9 mouse cellular contexts compared by ENCODE assay signal in the genomic region with DNA sequence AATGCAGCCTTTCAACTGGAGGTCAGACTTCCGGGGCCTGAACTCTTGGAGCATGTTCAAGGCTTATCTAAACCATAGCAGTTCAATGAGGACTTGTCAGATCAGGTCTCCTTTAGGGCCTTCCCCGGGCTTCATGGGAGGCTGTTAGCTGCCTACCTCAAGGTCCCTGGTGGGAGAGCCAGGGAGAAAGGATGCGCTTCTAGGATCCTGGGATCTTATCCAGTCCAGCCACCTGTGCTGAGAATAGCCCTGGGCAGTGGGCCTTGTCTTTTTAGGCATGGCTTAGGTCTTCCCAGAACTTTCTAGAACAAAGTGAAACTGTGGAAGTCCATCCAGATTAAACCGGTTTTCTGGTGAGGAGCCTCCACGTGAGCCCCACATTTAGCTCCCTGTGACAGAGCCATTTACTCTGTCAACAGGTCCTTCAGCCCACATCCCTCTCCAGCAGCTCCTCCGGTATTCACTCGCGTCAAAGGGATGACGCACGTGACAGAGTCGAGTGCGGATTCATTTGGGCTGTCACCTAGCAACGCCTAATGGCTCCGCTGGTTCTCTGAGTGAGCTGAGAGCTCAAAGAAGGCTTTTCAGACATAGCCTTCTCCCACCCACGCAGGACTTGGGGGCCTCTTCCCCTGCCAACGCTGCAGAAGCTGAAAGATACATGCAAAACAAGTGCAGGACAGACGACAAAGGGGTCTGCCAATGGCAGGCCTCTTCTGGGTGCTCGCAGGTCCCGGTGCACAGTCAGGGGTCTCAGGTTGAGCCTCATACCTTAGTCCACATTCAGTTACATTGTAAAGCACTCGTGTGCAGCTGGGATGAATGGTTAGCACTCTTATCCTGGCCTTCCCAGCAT. TPM values are rescaled to one million over a fixed set of nuclear protein-coding genes. Genes with fewer than 3 reads are reported as not detected.
A peak's percentile ranks its signal among the peaks of the same experiment; 100 is the strongest.
DNase-seq lines count a peak whose midpoint lies in the region; ATAC-seq lines count a peak whose summit lies in the region.
"Had no signal": no experiment of that assay in that cellular context is flagged by ENCODE, and none has a peak within 500 bp of the region (broad histone marks: within the 10 kb centered on the region; RNA-seq: fewer than 3 reads in every experiment).

No protein-coding gene starts in this region.

- no peaks in the 10 kb centered on the region for H3K27me3 ChIP-seq in forebrain, embryonic 13.5 days
- H3K27me3 ChIP-seq in hindbrain, embryonic 10.5 days (ENCODE audit: insufficient read depth, poor library complexity, severe bottlenecking), result no peaks in the 10 kb centered on the region
- H3K27me3 ChIP-seq: liver, embryonic 13.5 days had no signal

- peak overlapping the region; percentile 87 for H3K27ac ChIP-seq in forebrain, embryonic 13.5 days
- H3K27ac ChIP-seq in hindbrain, embryonic 10.5 days, result peak overlapping the region; percentile 84

- no peak overlapping the region for H3K4me3 ChIP-seq in forebrain, embryonic 13.5 days
- H3K4me3 ChIP-seq in hindbrain, embryonic 10.5 days, result 0 out of 2 replicates have a peak overlapping the region, but pooled peaks have one; percentile 21
- H3K4me3 ChIP-seq: liver, embryonic 13.5 days had no signal

- H3K4me2 ChIP-seq in forebrain, embryonic 13.5 days, result peak overlapping the region; percentile 42; the same call in 1 of the 2 replicates
- H3K4me2 ChIP-seq: liver, embryonic 13.5 days had no signal

- 19% methylated on average over 20 of the region's 20 CpGs for WGBS in forebrain, embryonic 13.5 days
- 46% methylated on average over 20 of the region's 20 CpGs for WGBS in hindbrain, embryonic 10.5 days

- intact Hi-C loops in left cerebral cortex, postnatal 4 days (cut with DNase I), result no loop called here

- ATAC-seq in forebrain, embryonic 13.5 days, result peak; percentile 96
- ATAC-seq in megakaryocyte progenitor cell, adult 5-6 weeks (replicated peaks; ENCODE audit: poor library complexity), result no peak

- peaks cover 35% of the 10 kb centered on the region for H3K4me1 ChIP-seq in forebrain, embryonic 13.5 days
- H3K4me1 ChIP-seq in hindbrain, embryonic 10.5 days (replicated peaks), result peaks cover 39% of the 10 kb centered on the region
- H3K4me1 ChIP-seq: liver, embryonic 13.5 days had no signal

- H3K9me3 ChIP-seq in forebrain, embryonic 13.5 days (replicated peaks), result no peaks in the 10 kb centered on the region
- no peaks in the 10 kb centered on the region for H3K9me3 ChIP-seq in hindbrain, embryonic 10.5 days
- H3K9me3 ChIP-seq: liver, embryonic 13.5 days had no signal

- DNase-seq in embryo, embryonic 10.5 days (ENCODE audit: low spot score), result peak; percentile 82
- DNase-seq in hindbrain, embryonic 10.5 days (ENCODE audit: low spot score), result peak; percentile 81
- DNase-seq in left cerebral cortex, postnatal 4 days, result peak; percentile 35
- DNase-seq in neural tube, embryonic 10.5 days (ENCODE audit: extremely low spot score, low spot score), result peak; percentile 63
- no peak for DNase-seq in thymus, postnatal 14 days
- DNase-seq in c-Kit-positive CD71-positive TER-119-positive erythroid progenitor cells, embryonic 14.5 days (ENCODE audit: low spot score), result no peak
- DNase-seq: liver, embryonic 13.5 days had no signal

- H3K9ac ChIP-seq in forebrain, embryonic 13.5 days, result no peak overlapping the region
- H3K9ac ChIP-seq: liver, embryonic 13.5 days had no signal

- H3K36me3 ChIP-seq in forebrain, embryonic 13.5 days (ENCODE audit: poor library complexity, severe bottlenecking), result no peaks in the 10 kb centered on the region
- no peaks in the 10 kb centered on the region for H3K36me3 ChIP-seq in hindbrain, embryonic 10.5 days
- H3K36me3 ChIP-seq: liver, embryonic 13.5 days had no signal

RNA-seq across cellular contexts. Expression of a gene that starts 4.5 kb away (rescaled TPM):
- polyA plus RNA-seq in forebrain, embryonic 13.5 days (2015; fragmentation: Nextera tagmentation; extraction: Ambion mirVana), result 3.4 and 3.6 TPM in 2 replicates
- polyA plus RNA-seq in hindbrain, embryonic 10.5 days (2016; fragmentation: Nextera tagmentation; extraction: Ambion mirVana), result 1.4 and 2.5 TPM in 2 replicates
- total RNA-seq in left cerebral cortex, postnatal 4 days (2021), result under 1 TPM in 1 of 2 experiments, not detected in 1; 0.24 TPM
- not detected in 2 replicates for total RNA-seq in megakaryocyte progenitor cell, adult 5-6 weeks (2015)
- total RNA-seq in megakaryocyte progenitor cell, adult 5-6 weeks (2017), result not detected in 2 replicates

RNA-seq across cellular contexts. Expression of a gene that starts 31.3 kb away (rescaled TPM):
- polyA plus RNA-seq in forebrain, embryonic 13.5 days (2015; fragmentation: Nextera tagmentation; extraction: Ambion mirVana), result 4.1 and 5.2 TPM in 2 replicates
- 19.6 and 20.0 TPM in 2 replicates for polyA plus RNA-seq in hindbrain, embryonic 10.5 days (2016; fragmentation: Nextera tagmentation; extraction: Ambion mirVana)
- 1 to 10 TPM; 4.2 to 4.7 TPM for total RNA-seq in left cerebral cortex, postnatal 4 days (2021)
- total RNA-seq in megakaryocyte progenitor cell, adult 5-6 weeks (2015), result 1.3 TPM in 1 of 2 replicates, not detected in the other
- total RNA-seq in megakaryocyte progenitor cell, adult 5-6 weeks (2017), result not detected in 2 replicates

RNA-seq across cellular contexts. Expression of a gene that starts 38.1 kb away (rescaled TPM):
- 0.10 and 0.14 TPM in 2 replicates for polyA plus RNA-seq in forebrain, embryonic 13.5 days (2015; fragmentation: Nextera tagmentation; extraction: Ambion mirVana)
- polyA plus RNA-seq in hindbrain, embryonic 10.5 days (2016; fragmentation: Nextera tagmentation; extraction: Ambion mirVana), result 0.08 and 0.44 TPM in 2 replicates
- total RNA-seq in left cerebral cortex, postnatal 4 days (2021), result not detected
- total RNA-seq in megakaryocyte progenitor cell, adult 5-6 weeks (2015), result not detected in 2 replicates
- not detected in 2 replicates for total RNA-seq in megakaryocyte progenitor cell, adult 5-6 weeks (2017)
- polyA plus RNA-seq: liver, embryonic 13.5 days had no signal

Comparison
In these comparisons a context has a peak if more than half of its experiments do, and no peak if none do; other contexts are left out.
1. DNase-seq: peak in embryo, embryonic 10.5 days (single experiment), hindbrain, embryonic 10.5 days (single experiment), left cerebral cortex, postnatal 4 days (single experiment) and neural tube, embryonic 10.5 days (single experiment); none in thymus, postnatal 14 days (single experiment) and c-Kit-positive CD71-positive TER-119-positive erythroid progenitor cells, embryonic 14.5 days (single experiment).